Mouse (Mus musculus) embryonic facial prominence, embryonic 11.5 days (tissue): ENCODE measurements around the gene Grik5. TPM values are rescaled to one million over a fixed set of nuclear protein-coding genes. Genes with fewer than 3 reads are reported as not detected.
A peak's percentile ranks its signal among the peaks of the same experiment; 100 is the strongest.

Source experiments
- ATAC-seq: fragments of 200-750 bp; cut with Nextera tagmentation; replicated peaks from 2 replicates; pipeline ENCODE4 v1.8.0; 2017; ENCODE audit warnings: low read depth; ENCODE audit not compliant: insufficient number of reproducible peaks, low FRiP score, low TSS enrichment
- DNase-seq: peaks from one replicate; pipeline ENCODE4 v3.0.0-alpha.2; 2015; ENCODE audit warnings: low spot score
- H3K27ac ChIP-seq: fragments of 300-500 bp; sonication (generic); replicated peaks from 2 replicates; pipeline ENCODE4 v1.5.1; 2014; ENCODE audit warnings: mild to moderate bottlenecking, low read depth, low read length, control low read depth
- H3K27me3 ChIP-seq: fragments of 300-500 bp; sonication (generic); 2 replicates; pipeline ENCODE4 v1.6.1; 2014; ENCODE audit warnings: mild to moderate bottlenecking, low read length, moderate library complexity, mixed read lengths; ENCODE audit not compliant: control insufficient read depth, insufficient read depth
- H3K36me3 ChIP-seq: fragments of 300-500 bp; sonication (generic); replicated peaks from 2 replicates; pipeline ENCODE4 v1.6.1; 2014; ENCODE audit warnings: low read depth, mild to moderate bottlenecking, low read length, moderate library complexity, mixed read lengths; ENCODE audit not compliant: control insufficient read depth, insufficient read depth
- H3K4me1 ChIP-seq: fragments of 300-500 bp; sonication (generic); 2 replicates; pipeline ENCODE4 v1.6.1; 2014; ENCODE audit warnings: low read length, mixed read lengths; ENCODE audit not compliant: control insufficient read depth, insufficient read depth
- H3K4me2 ChIP-seq: fragments of 300-500 bp; sonication (generic); 2 replicates; pipeline ENCODE4 v1.6.1; 2014; ENCODE audit warnings: low read depth, mild to moderate bottlenecking, control low read depth, low read length, moderate library complexity
- H3K4me3 ChIP-seq: fragments of 300-500 bp; sonication (generic); 2 replicates; pipeline ENCODE4 v1.5.1; 2014; ENCODE audit warnings: low read depth, low read length, control low read depth
- H3K9ac ChIP-seq: fragments of 300-500 bp; sonication (generic); replicated peaks from 2 replicates; pipeline ENCODE4 v1.6.1; 2014; ENCODE audit warnings: mild to moderate bottlenecking, control low read depth, low read length
- H3K9me3 ChIP-seq: fragments of 300-500 bp; sonication (generic); replicated peaks from 2 replicates; pipeline ENCODE4 v1.6.1; 2016; ENCODE audit warnings: mild to moderate bottlenecking, low read length, inconsistent platforms, mixed read lengths; ENCODE audit not compliant: control insufficient read depth
- WGBS: fragments of 180-500 bp; shearing (Covaris S2); extraction: QIAGEN DNeasy Blood & Tissue Kit; methylation state at CpG from one replicate; pipeline ENCODE4 v1.1.7; 2014; 5-methylcytosine and 5-hydroxymethylcytosine counted together
- polyA plus RNA-seq: library from polyadenylated mRNA; unstranded; fragments of >200 nt; fragmentation: Nextera tagmentation; extraction: Ambion mirVana; gene quantifications from 2 replicates; pipeline ENCODE4 v1.2.1, GENCODE M21; 2014

Grik5 gene
- polyA plus RNA-seq, 1 experiment from 2014 or later, result 5.7 TPM

GRCm38 (mm10) chr7:25076296-25076662, 4.1 kb upstream of the Grik5 start:
- peak overlapping the region; percentile 83 for H3K27ac ChIP-seq

GRCm38 (mm10) chr7:25073924-25074323, 1.8 kb upstream of the Grik5 start:
- ATAC-seq (no peak), DNase-seq (no peak)
- Histone ChIP-seq H3K36me3 (no peaks in the 10 kb centered on the region), H3K4me3 (no peak overlapping the region), H3K27me3 (no peaks in the 10 kb centered on the region), H3K9me3 (no peaks in the 10 kb centered on the region), H3K9ac (no peak overlapping the region; the same call in 1 of the 2 replicates), H3K27ac (0 out of 2 replicates have a peak overlapping the region, but pooled peaks have one; percentile 84), H3K4me1 (no peaks in the 10 kb centered on the region), H3K4me2 (no peak overlapping the region)
- 81% methylated on average over 8 of the region's 8 CpGs for WGBS

More at GRCm38 (mm10) chr7:25076296-25076662, 4.1 kb upstream of the Grik5 start:
- ATAC-seq, result no peak
- Histone ChIP-seq H3K4me3 (peak overlapping the region; percentile 37), H3K4me2 (peak overlapping the region; percentile 59), H3K4me1 (no peaks in the 10 kb centered on the region), H3K9me3 (no peaks in the 10 kb centered on the region), H3K27me3 (no peaks in the 10 kb centered on the region), H3K9ac (peak overlapping the region; percentile 63), H3K36me3 (peaks cover 14% of the 10 kb centered on the region)
- 17% methylated on average over 7 of the region's 7 CpGs for WGBS
- no peak for DNase-seq

GRCm38 (mm10) chr7:25072716-25073390, 707 bp upstream of the Grik5 start:
- Histone ChIP-seq H3K27me3 (no peaks in the 10 kb centered on the region), H3K36me3 (no peaks in the 10 kb centered on the region; the same call in 1 of the 2 replicates), H3K4me2 (peak overlapping the region; percentile 96), H3K9me3 (no peaks in the 10 kb centered on the region), H3K4me3 (peak overlapping the region; percentile 53), H3K9ac (peak overlapping the region; percentile 87), H3K4me1 (no peaks in the 10 kb centered on the region), H3K27ac (peak overlapping the region; percentile 84)
- DNase-seq, result peak; percentile 66
- 0 out of 2 replicates have a peak, but pooled peaks have one; percentile 14 for ATAC-seq
- under 1% methylated on average over 19 of the region's 33 CpGs for WGBS

- H3K4me1 ChIP-seq, result no peaks in the 10 kb centered on the region
- no peak overlapping the region for H3K4me3 ChIP-seq
- no peak overlapping the region for H3K4me2 ChIP-seq
- no peaks in the 10 kb centered on the region for H3K27me3 ChIP-seq
- no peaks in the 10 kb centered on the region; the same call in none of the 2 replicates for H3K36me3 ChIP-seq
- ATAC-seq (no peak), DNase-seq (peak; percentile 40)
- H3K27ac ChIP-seq, result no peak overlapping the region
- WGBS, result 8% methylated on average over 2 of the region's 2 CpGs
- no peak overlapping the region for H3K9ac ChIP-seq
- H3K9me3 ChIP-seq, result no peaks in the 10 kb centered on the region
Observed at GRCm38 (mm10) chr7:25068724-25069123, 3.4 kb downstream of the Grik5 start.

GRCm38 (mm10) chr7:25067909-25068656, 4.1 kb downstream of the Grik5 start:
- Histone ChIP-seq H3K27me3 (no peaks in the 10 kb centered on the region), H3K4me1 (no peaks in the 10 kb centered on the region), H3K9ac (no peak overlapping the region), H3K36me3 (no peaks in the 10 kb centered on the region; the same call in none of the 2 replicates), H3K4me3 (no peak overlapping the region), H3K27ac (no peak overlapping the region), H3K4me2 (no peak overlapping the region), H3K9me3 (no peaks in the 10 kb centered on the region)
- ATAC-seq, result no peak
- WGBS, result 91% methylated on average over 22 of the region's 22 CpGs
- DNase-seq, result no peak

- Histone ChIP-seq H3K9ac (no peak overlapping the region), H3K27ac (no peak overlapping the region), H3K4me3 (no peak overlapping the region), H3K4me2 (no peak overlapping the region), H3K36me3 (peaks cover 4% of the 10 kb centered on the region), H3K9me3 (no peaks in the 10 kb centered on the region), H3K4me1 (no peaks in the 10 kb centered on the region), H3K27me3 (no peaks in the 10 kb centered on the region)
- WGBS, result 95% methylated on average over 7 of the region's 7 CpGs
- DNase-seq (no peak), ATAC-seq (no peak)
Observed at GRCm38 (mm10) chr7:25067338-25067737, 4.8 kb downstream of the Grik5 start.

- Histone ChIP-seq H3K27me3 (no peaks in the 10 kb centered on the region), H3K4me2 (no peak overlapping the region), H3K9me3 (no peaks in the 10 kb centered on the region), H3K4me3 (no peak overlapping the region), H3K36me3 (peaks cover 4% of the 10 kb centered on the region), H3K4me1 (no peaks in the 10 kb centered on the region), H3K9ac (no peak overlapping the region), H3K27ac (no peak overlapping the region)
- ATAC-seq (no peak), DNase-seq (no peak)
- 86% methylated on average over 8 of the region's 8 CpGs for WGBS
Observed at GRCm38 (mm10) chr7:25063900-25064299, 8.2 kb downstream of the Grik5 start.

GRCm38 (mm10) chr7:25063346-25063745, 8.8 kb downstream of the Grik5 start:
- Histone ChIP-seq H3K4me3 (no peak overlapping the region), H3K4me2 (no peak overlapping the region), H3K4me1 (no peaks in the 10 kb centered on the region), H3K36me3 (peaks cover 4% of the 10 kb centered on the region), H3K27me3 (no peaks in the 10 kb centered on the region), H3K9me3 (no peaks in the 10 kb centered on the region), H3K9ac (no peak overlapping the region), H3K27ac (no peak overlapping the region)
- no peak for DNase-seq
- 94% methylated on average over 6 of the region's 6 CpGs for WGBS
- ATAC-seq, result no peak
